Mouse (Mus musculus) kidney, embryonic 15.5 days (tissue): Measurements from ENCODE around the gene Eif2ak1. TPM values are rescaled to one million over a fixed set of nuclear protein-coding genes. Genes with fewer than 3 reads are reported as not detected.
A peak's percentile ranks its signal among the peaks of the same experiment; 100 is the strongest.

Experiments used
- ATAC-seq: fragments of 200-750 bp; cut with Nextera tagmentation; replicated peaks from 2 replicates; pipeline ENCODE4 v1.8.0; 2017; ENCODE audit warnings: moderate TSS enrichment; ENCODE audit not compliant: low FRiP score
- H3K27ac ChIP-seq: fragments of 300-500 bp; sonication (generic); 2 replicates; pipeline ENCODE4 v1.5.1; 2015; ENCODE audit warnings: mild to moderate bottlenecking, inconsistent platforms
- H3K27me3 ChIP-seq: fragments of 300-500 bp; sonication (generic); 2 replicates; pipeline ENCODE4 v1.6.1; 2015; ENCODE audit warnings: inconsistent platforms
- H3K36me3 ChIP-seq: fragments of 300-500 bp; sonication (generic); 2 replicates; pipeline ENCODE4 v1.6.1; 2015; ENCODE audit warnings: inconsistent platforms
- H3K4me1 ChIP-seq: fragments of 300-500 bp; sonication (generic); 2 replicates; pipeline ENCODE4 v1.6.1; 2015; ENCODE audit warnings: inconsistent platforms
- H3K4me2 ChIP-seq: fragments of 300-500 bp; sonication (generic); 2 replicates; pipeline ENCODE4 v1.6.1; 2015; ENCODE audit warnings: moderate library complexity, mild to moderate bottlenecking, inconsistent platforms
- H3K4me3 ChIP-seq: fragments of 300-500 bp; sonication (generic); replicated peaks from 2 replicates; pipeline ENCODE4 v1.5.1; 2015; ENCODE audit warnings: mild to moderate bottlenecking, inconsistent platforms
- H3K9ac ChIP-seq: fragments of 300-500 bp; sonication (generic); 2 replicates; pipeline ENCODE4 v1.6.1; 2015; ENCODE audit warnings: mild to moderate bottlenecking, inconsistent platforms
- H3K9me3 ChIP-seq: fragments of 300-500 bp; sonication (generic); replicated peaks from 2 replicates; pipeline ENCODE4 v1.6.1; 2016; ENCODE audit warnings: inconsistent platforms
- WGBS: fragments of 180-500 bp; shearing (Covaris S2); methylation state at CpG from one replicate; pipeline ENCODE4 v1.1.7; 2015; ENCODE audit warnings: mixed read lengths; 5-methylcytosine and 5-hydroxymethylcytosine counted together
- polyA plus RNA-seq: library from polyadenylated mRNA; unstranded; fragments of >200 nt; fragmentation: Nextera tagmentation; extraction: Ambion mirVana; gene quantifications from 2 replicates; pipeline ENCODE4 v1.2.1, GENCODE M21; 2015

The Eif2ak1 gene
- polyA plus RNA-seq, 1 experiment from 2014 or later: 43.3 TPM

DNA sequence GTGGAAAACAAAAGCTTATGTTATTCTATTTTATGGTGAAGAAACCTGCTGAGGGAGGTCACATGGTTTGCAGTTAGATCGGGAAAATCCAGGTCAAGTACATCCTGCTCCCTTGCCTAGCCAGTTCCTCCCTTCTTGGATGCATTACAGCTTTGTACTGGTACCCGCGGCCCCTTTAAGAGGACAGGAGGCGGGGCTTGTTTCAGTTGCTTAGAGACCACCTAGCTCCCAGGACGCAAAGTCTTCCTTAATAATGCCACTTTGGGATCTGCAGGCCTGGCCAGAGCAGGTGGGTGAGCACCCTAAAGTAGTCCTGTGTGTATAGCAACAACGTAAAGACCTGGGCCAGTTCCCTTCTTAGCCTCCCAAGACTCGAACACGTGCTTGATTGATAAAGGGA, 115.2 kb downstream of the Eif2ak1 start, which contains the start of gene Rsph10b:
Rsph10b (plus strand) TSS at position 205 of the 400 bp plus-strand sequence.
- peaks cover 39% of the 10 kb centered on the region for H3K36me3 ChIP-seq
- ATAC-seq: no peak
- no peaks in the 10 kb centered on the region for H3K27me3 ChIP-seq
- no peaks in the 10 kb centered on the region for H3K9me3 ChIP-seq
- no peak within 1 kb of the TSS for H3K27ac ChIP-seq
- H3K4me1 ChIP-seq: peaks cover 6% of the 10 kb centered on the region; the same call in 1 of the 2 replicates
- no peak within 1 kb of the TSS for H3K4me3 ChIP-seq
- WGBS: 19% methylated on average over 8 of the region's 8 CpGs
- H3K4me2 ChIP-seq: peak within 1 kb of the TSS; percentile 40
- no peak within 1 kb of the TSS for H3K9ac ChIP-seq

DNA sequence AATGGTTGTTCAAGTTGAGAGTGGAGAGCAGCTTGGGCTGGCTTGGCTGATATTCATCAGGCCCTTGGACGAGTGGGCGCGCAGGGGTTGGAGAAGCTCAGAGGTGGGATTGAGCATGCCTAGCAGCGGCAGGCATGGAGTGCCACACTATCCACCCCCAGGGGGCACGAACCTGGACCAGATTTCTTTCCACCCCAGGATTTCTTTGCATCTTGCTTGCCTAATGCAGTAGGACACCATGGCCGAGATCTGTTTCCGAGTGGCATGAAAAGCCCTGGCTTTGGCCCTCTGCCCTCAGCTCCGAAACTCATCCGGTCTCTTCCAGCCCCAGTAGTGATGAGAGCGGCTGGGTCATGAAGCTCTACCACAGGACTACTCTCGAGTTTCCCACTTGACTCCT, 115.8 kb downstream of the Eif2ak1 start:
- Histone ChIP-seq H3K27ac (no peak overlapping the region), H3K9me3 (no peaks in the 10 kb centered on the region), H3K36me3 (peaks cover 34% of the 10 kb centered on the region), H3K4me3 (no peak overlapping the region), H3K9ac (no peak overlapping the region), H3K4me2 (no peak overlapping the region), H3K4me1 (peaks cover 6% of the 10 kb centered on the region; the same call in 1 of the 2 replicates), H3K27me3 (no peaks in the 10 kb centered on the region)
- 82% methylated on average over 11 of the region's 11 CpGs for WGBS
- no peak for ATAC-seq

DNA sequence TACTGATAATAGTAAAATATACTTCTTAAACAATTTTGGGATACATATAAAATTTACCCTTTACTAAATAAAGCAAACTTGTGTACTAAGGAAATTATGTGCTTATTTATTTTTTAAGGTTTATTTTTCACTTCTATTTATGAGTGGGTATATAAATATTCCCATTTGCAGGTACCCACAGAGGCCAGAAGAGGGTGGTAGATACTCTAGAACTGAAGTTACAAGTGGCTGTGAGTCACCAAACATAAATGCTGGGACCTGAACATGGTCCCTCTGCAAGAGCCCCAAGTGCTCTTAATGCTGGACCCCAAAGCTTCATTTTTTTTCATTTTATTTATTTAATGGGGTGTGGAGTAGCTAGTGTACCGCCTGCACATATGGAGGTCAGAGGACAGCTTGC, 116.3 kb downstream of the Eif2ak1 start:
- H3K27ac ChIP-seq: no peak overlapping the region
- H3K9ac ChIP-seq: no peak overlapping the region
- no peak overlapping the region for H3K4me2 ChIP-seq
- no peaks in the 10 kb centered on the region for H3K27me3 ChIP-seq
- H3K9me3 ChIP-seq: no peaks in the 10 kb centered on the region
- H3K4me1 ChIP-seq: peaks cover 6% of the 10 kb centered on the region; the same call in 1 of the 2 replicates
- H3K36me3 ChIP-seq: peaks cover 29% of the 10 kb centered on the region
- ATAC-seq: no peak
- 87% methylated on average over 1 of the region's 1 CpGs for WGBS
- H3K4me3 ChIP-seq: no peak overlapping the region

DNA sequence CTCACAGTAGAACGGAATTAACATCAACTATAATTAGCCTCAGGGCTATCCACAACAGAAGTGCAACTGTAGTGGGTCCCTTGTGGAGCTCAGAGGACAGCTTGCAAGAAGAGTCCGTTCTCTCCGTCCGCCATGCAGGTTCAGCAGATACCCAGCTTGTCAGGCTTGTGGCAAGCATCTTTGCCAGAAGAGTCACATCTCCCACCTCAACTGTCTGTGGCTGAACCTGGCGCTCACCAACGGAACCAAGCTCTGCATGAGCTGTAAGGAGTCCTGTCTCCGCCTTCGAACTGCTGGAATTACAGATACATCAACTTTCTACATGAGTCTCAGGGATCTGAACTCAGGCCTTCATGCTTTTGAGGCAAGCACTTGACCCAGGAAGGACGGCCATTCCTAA, 118.6 kb downstream of the Eif2ak1 start:
- Histone ChIP-seq H3K36me3 (peaks cover 7% of the 10 kb centered on the region; the same call in 1 of the 2 replicates), H3K9ac (no peak overlapping the region), H3K4me3 (no peak overlapping the region), H3K27ac (no peak overlapping the region), H3K4me1 (peaks cover 6% of the 10 kb centered on the region; the same call in 1 of the 2 replicates), H3K9me3 (no peaks in the 10 kb centered on the region), H3K27me3 (no peaks in the 10 kb centered on the region), H3K4me2 (no peak overlapping the region)
- ATAC-seq: no peak
- WGBS: 88% methylated on average over 9 of the region's 9 CpGs

DNA sequence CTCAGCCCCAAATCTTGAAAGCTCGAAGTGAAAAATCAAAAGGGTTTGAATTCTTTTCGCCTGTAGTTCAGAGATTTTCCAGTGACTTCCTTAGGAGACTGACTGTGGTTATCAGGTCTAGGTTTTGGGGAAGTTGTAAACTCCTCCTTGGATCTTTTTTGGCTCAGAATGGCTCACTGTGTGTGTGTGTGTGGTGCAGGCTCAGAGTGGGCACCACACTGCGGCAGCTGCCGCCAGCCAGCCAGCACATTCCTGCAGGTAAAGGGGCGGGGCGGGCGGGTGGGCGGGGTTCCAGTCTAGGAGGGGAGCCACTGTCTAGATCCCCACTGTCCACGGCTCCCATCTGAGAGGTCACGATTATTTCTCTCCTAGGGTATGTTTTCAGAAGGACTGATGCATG, 124.0 kb downstream of the Eif2ak1 start:
- no peak; the same call in 1 of the 2 replicates for ATAC-seq
- no peak overlapping the region for H3K27ac ChIP-seq
- H3K4me1 ChIP-seq: no peaks in the 10 kb centered on the region
- no peak overlapping the region; the same call in 1 of the 2 replicates for H3K4me2 ChIP-seq
- no peaks in the 10 kb centered on the region for H3K36me3 ChIP-seq
- no peaks in the 10 kb centered on the region for H3K27me3 ChIP-seq
- H3K9me3 ChIP-seq: no peaks in the 10 kb centered on the region
- no peak overlapping the region for H3K4me3 ChIP-seq
- H3K9ac ChIP-seq: no peak overlapping the region
- 13% methylated on average over 10 of the region's 10 CpGs for WGBS

DNA sequence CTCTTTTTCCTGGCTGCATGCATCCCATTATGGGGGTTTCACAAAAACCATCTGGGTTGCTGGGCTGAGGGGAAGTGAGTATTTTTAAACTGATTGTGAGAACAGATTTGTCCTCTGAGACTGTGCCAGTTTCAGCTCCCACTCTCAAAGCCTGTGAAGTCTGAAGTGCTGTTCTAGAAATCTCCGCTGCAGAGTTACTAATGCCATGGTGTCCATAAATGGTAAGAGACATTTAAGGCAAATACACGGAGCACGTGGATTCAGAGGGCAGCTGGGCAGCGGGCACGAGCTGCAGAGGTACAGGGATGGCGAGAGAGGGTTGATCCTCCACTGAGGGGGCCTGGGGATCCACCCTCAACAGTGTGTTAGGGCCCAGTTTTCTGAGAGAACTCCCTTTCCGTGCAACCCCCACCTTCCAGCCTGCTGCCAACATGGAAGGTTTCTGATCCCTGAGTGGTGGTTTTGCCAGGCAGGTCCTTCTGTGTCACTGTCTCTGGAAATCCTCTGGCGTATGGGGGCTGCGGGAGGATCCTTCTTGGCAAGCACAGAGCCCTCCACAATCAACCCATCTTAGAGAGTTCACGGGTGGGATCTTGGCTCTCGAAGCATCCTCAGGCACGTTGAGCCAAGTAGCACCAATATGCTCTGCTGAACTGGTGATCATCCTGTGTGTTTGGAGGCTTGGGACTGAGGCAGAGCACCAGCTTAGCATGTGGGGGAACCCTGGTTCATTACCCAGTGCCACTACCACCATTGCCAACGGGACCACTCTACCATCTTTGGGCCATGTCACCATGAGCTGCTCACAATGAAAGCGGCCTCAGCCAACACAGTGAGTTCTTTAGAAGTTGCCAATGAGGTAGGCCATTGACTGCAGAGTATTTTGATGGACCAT, 125.9 kb downstream of the Eif2ak1 start:
- H3K4me1 ChIP-seq: no peaks in the 10 kb centered on the region
- no peaks in the 10 kb centered on the region for H3K9me3 ChIP-seq
- H3K9ac ChIP-seq: no peak overlapping the region
- no peak for ATAC-seq
- H3K4me2 ChIP-seq: no peak overlapping the region
- WGBS: 89% methylated on average over 14 of the region's 14 CpGs
- no peaks in the 10 kb centered on the region for H3K36me3 ChIP-seq
- H3K4me3 ChIP-seq: no peak overlapping the region
- no peak overlapping the region for H3K27ac ChIP-seq
- H3K27me3 ChIP-seq: no peaks in the 10 kb centered on the region

DNA sequence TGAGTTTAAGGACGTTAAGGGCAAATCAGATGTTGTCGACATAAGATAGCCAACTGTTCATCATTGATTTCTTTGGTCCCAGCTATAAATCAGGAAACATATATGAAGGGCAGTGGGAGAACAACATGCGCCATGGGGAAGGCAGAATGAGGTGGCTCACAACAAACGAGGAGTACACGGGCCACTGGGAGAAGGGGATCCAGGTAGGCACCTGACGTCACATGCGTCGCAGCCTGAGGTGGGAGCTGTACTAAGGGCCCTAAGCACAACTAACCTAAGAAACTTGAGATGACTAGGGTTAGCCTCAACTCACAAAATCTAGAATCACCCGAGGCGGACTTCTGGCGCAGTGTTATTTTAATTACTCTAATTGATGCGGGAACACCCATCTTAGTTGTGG, 130.8 kb downstream of the Eif2ak1 start:
- no peak overlapping the region for H3K4me3 ChIP-seq
- H3K4me2 ChIP-seq: no peak overlapping the region
- no peaks in the 10 kb centered on the region for H3K4me1 ChIP-seq
- WGBS: 78% methylated on average over 12 of the region's 12 CpGs
- no peak for ATAC-seq
- H3K36me3 ChIP-seq: no peaks in the 10 kb centered on the region
- H3K27me3 ChIP-seq: no peaks in the 10 kb centered on the region
- no peak overlapping the region for H3K27ac ChIP-seq
- H3K9me3 ChIP-seq: no peaks in the 10 kb centered on the region
- H3K9ac ChIP-seq: no peak overlapping the region

DNA sequence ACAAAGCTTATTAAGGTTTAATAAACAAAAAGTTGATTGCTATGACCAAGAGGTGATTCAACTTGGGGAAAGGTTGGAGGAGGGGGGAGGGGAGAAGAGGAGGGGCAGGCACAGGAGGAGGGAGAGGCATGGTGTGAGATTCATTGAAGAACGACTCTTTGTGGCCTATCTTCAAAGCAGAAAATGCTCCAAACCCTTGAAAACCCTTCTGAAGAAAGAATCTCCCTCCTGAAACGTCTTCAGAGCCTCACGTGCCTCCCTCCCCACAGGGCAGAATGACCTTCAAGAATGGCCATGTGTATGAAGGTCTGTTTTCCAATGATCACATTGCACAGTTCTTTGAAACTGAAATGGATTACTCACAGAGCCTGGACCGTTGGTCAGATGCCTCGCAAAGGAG, 132.4 kb downstream of the Eif2ak1 start:
- no peak overlapping the region for H3K4me3 ChIP-seq
- no peaks in the 10 kb centered on the region for H3K36me3 ChIP-seq
- H3K9me3 ChIP-seq: no peaks in the 10 kb centered on the region
- no peak for ATAC-seq
- 42% methylated on average over 5 of the region's 5 CpGs for WGBS
- no peak overlapping the region for H3K4me2 ChIP-seq
- no peak overlapping the region for H3K27ac ChIP-seq
- H3K4me1 ChIP-seq: no peaks in the 10 kb centered on the region
- H3K9ac ChIP-seq: no peak overlapping the region
- H3K27me3 ChIP-seq: no peaks in the 10 kb centered on the region

Other genes with a start within 250 kb of the Eif2ak1 start
- gene Cyth3, start 195.3 kb upstream of the Eif2ak1 start, polyA plus RNA-seq: 66.0 and 71.5 TPM in 2 replicates
- gene Usp42, start 85.5 kb upstream of the Eif2ak1 start, polyA plus RNA-seq: 17.9 and 19.0 TPM in 2 replicates
- gene Ankrd61, start 79.9 kb downstream of the Eif2ak1 start, polyA plus RNA-seq: 0.36 and 0.58 TPM in 2 replicates
- 113 TPM in 2 replicates for gene Aimp2, start 92.1 kb downstream of the Eif2ak1 start, polyA plus RNA-seq
- 31.9 and 32.9 TPM in 2 replicates for gene Pms2, start 92.2 kb downstream of the Eif2ak1 start, polyA plus RNA-seq
- gene Gm42421, start 110.4 kb downstream of the Eif2ak1 start, polyA plus RNA-seq: 0.59 and 0.83 TPM in 2 replicates
- gene Rsph10b, start 115.2 kb downstream of the Eif2ak1 start, polyA plus RNA-seq: 0.81 TPM in 2 replicates
- 84.3 and 91.6 TPM in 2 replicates for gene Ccz1, start 197.1 kb downstream of the Eif2ak1 start, polyA plus RNA-seq
- 5.0 TPM in 2 replicates for gene Ocm, start 208.9 kb downstream of the Eif2ak1 start, polyA plus RNA-seq